Mouse (Mus musculus): ENCODE results near the gene Gm14085.
A peak's percentile ranks its signal among the peaks of the same experiment; 100 is the strongest.

The Gm14085 gene

DNA sequence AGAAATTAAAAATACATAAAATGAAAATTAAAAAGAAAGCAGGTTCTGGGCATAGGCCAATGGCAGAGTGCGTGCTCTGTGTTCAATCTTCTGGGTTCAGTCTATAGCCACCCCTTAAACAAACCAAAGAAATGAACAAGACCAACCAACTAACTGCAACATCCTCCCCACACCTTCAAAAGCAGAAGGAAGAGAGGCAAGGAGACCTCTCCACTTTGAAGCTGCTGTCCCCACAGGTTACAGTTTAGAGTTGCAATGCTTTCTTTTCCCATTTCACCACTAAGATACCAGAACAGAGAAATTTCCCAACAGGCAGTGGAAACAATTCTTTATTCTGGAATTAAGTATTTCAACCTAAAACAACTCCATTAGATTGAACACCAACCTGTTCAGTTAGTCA is 77.5 kb downstream of the Gm14085 start:
- no peak for DNase-seq

DNA sequence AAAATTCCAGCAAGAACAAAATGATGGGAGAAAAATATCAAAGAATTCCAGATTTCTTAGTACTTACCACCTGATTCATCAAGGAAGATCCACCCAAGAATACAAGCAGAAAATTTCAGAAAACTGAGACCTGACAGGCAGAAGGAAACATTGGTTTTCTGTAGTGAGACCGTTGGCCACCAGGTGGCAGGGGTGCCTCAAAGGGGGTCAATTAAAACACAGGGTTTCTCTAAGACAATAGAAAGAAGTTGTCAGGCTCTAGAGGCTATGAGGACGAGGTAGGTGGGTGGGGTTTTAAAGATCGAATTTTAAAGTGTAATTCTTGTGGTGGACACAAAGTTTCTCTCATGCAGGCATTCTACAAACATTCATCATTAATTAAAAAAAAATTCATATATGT is 84.7 kb downstream of the Gm14085 start:
- DNase-seq: peak; percentile 71

DNA sequence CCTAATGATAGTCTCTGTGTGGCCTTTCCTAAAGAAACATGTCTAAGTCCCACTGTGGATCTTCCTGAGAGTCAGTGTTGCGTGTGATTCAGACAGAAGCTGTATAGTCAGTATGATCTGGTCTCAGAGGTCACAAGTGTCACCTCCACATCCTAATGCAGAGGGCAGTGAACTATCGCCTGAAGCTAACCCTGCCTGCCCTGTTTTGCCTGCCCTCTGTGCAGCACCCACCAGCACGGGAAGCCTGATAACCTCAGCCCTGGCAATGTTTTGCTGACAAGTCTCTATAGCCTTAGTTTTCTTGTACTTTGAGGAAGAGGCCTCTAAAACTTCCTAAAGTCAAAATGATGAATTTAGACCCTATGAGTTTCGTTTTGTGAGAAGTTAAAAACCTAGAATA is 85.7 kb downstream of the Gm14085 start:
- no peak for DNase-seq

DNA sequence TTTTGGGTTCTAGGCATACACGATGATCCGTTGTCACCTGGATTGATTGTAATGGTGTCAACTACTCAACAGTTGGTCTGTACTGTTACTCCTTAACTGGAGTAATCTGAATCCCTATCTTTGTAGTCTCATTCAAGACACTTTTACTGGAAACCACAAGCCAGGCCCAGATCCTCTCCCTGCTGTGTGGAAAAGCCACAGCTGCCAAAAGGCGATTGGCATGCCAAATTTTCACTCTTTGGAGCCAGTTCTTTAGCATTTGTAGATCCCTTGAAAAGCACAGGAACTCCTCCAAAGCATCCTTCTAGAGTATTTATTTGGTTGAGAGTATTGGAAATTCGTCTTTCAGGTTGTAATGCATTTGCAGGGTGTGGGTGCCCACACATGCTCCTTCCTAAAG is 86.6 kb downstream of the Gm14085 start:
- DNase-seq: no peak

DNA sequence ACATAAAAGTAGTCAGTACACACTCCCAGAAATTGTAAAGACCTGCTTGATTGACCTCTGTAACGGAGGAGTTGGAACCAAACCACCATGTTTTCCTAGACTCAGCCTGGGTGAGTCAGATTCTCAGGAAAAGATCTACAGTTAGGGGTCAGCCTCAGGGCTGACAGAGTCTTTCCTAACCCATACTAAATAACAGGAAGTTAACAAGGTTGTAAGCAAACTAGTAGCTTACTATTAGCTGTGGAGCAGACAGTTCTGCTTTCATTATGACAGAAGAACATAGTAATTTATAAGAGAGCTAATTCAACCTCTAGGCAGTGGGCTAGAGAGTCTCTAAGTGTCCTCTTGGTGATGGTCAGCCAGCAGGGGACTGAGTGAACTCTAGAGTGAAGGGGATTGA is 87.7 kb downstream of the Gm14085 start:
- DNase-seq: no peak

DNA sequence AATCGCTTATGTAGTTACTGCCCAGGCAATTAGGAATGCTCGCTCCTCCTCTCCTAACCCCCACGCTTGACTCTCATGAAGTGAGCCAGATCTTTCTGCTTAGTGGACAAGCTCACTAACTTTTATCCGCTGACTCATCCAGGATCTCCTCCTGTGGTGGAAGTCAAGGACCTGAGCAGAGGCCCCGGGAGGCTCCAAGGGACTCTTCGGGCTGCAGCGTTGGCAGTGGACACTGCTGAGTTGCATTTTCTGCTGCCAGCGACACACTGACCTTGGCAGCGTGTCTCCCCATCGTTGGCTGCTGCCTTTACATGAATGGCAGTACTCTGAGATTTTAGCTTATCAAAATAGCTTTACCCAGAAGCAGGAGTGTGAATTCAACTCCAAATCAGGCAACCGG is 90.7 kb downstream of the Gm14085 start:
- DNase-seq: no peak

DNA sequence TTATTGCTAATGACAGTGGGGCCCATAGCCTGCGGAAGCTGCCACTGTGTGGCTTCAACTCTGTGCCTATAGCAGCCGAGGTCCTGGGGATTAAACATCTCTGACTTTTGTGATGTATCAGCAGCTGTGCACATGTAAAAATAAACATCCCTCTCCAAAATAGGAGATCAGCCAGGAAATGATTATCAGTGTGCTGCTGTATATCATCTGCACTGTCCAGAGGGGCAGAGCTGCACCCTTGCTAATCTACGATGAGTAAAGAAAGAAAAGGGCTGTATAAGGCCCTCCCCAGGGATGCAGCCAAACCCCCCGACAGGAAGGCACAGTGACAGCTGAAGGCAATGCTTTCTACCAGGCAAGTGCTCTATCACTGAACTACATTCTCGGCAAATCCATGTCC is 91.6 kb downstream of the Gm14085 start:
- DNase-seq: no peak

DNA sequence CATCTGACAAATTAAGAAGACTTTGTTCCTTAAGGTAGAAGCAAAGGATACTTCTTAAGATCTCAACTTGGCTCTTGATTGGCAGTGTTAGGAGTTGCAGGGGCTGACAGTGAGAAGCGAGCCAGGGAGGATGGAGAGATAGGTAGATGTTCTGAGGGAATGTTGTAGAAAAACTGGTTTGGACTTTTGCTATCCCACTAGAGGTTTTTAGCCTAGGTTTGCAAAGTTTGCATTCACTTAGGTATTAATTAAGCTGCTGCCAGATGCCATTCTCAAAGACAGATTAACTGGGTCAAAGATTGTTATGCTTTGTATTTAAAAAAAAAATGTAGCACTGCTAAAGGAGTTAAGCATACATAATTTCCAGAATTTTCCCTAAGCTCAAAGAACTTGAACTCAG is 92.6 kb downstream of the Gm14085 start:
- no peak for DNase-seq

Data from lung, postnatal 14 days (tissue).